Mouse (Mus musculus) kidney, adult 9 months (tissue): ENCODE measurements at regions not wholly inside any gene's neighbourhood (a gene's known extent, or its start where the extent isn't known, plus 50 kb on each side); places are given as distances from the start of the nearest gene placed in this dataset.

ENCODE experiments used
- DNase-seq: peaks from one replicate; pipeline ENCODE4 v3.0.0; 2022

- DNase-seq, result no peak
Observed at GRCm38 (mm10) chr6:100040459-100040984, 246.8 kb downstream of the Rybp start.

DNA sequence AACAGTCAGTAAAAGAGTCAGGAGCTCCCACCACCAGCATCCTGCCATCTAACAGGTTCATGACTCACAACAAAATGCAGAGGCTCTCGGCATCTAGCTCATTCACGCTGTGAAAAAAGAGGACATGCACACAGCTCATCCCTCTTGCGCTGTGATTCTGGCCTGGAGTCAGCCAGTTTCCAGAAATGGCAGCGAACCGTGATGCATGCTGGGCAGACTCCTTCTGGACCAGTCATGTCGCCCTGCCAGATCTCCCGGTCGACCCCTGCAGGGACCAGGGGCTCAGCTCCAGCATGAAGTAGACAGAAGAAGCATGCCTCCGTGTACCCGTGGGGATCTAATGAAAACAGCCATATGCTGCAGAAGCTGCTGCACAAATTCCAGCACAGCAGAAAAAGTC is 254.6 kb downstream of the Rybp start:
- DNase-seq, result no peak

DNA sequence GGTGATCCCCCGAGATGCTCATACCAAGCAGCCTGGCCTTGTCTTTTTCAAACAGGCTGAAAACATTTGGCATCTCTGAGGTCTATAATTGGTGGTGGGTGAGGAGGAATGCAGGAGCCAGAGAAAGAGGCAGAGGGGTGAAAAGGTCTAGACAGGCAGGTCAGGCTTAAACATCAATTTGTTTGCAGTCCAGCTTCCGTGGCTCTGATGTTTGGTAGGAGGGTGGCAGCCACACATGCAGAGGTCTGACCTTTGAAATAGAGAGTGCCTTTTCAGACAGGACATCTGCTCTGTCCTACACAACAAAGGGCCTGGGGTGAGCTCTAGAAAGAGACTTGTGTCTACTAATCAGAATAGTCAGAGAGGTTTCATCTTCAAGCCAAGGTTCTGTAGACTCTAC is 256.8 kb downstream of the Rybp start:
- DNase-seq, result no peak

- DNase-seq, result no peak
Observed at GRCm38 (mm10) chr6:100030010-100030409, 257.3 kb downstream of the Rybp start.

DNA sequence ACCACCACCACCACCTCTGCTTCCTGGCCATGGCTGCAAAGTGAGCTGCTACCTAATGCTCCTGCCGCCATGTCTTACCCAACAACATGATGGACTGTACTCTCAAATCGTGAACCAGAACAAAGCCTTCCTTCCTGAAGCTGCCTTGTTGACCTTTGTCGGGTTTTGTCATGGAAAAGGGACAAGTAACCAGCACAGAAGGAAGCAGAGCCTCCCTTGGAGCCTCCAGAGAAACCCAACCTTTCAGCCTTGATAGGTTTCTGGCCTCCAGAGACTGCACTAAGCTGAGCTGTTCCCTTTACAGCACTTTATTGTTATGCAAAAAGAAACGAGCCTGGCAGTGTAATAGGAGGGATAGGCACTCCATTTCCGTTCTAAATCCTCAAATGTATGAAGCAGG is 259.8 kb downstream of the Rybp start:
- DNase-seq, result no peak

- DNase-seq, result no peak
Observed at GRCm38 (mm10) chr6:100025531-100025951, 261.7 kb downstream of the Rybp start.

- no peak for DNase-seq
Observed at GRCm38 (mm10) chr6:100023434-100024095, 263.7 kb downstream of the Rybp start.

GRCm38 (mm10) chr6:100019016-100019415 is 268.3 kb downstream of the Rybp start:
- DNase-seq, result no peak

DNA sequence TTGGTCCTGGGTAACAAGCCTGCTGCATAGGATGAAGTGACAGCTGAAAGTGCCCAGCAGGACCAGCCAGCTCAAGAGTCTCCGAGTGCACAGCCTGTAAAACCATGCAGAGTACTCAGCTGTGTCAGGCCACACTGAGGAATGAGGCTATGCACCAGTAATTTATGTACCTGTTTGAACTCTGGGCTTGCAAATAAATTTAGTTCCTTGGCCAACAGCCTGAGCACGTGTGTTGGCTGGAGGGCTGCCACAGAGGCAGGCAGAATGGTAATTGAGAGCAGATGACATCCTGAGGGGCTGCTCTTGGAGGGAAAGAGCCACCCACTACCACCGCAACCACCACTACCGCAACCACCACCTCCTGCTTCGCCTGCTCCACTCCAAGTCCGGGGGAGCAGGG is 273.3 kb downstream of the Rybp start:
- peak; percentile 92 for DNase-seq

- DNase-seq, result peak; percentile 71
Observed at GRCm38 (mm10) chr6:100011520-100012062, 275.7 kb downstream of the Rybp start.

DNA sequence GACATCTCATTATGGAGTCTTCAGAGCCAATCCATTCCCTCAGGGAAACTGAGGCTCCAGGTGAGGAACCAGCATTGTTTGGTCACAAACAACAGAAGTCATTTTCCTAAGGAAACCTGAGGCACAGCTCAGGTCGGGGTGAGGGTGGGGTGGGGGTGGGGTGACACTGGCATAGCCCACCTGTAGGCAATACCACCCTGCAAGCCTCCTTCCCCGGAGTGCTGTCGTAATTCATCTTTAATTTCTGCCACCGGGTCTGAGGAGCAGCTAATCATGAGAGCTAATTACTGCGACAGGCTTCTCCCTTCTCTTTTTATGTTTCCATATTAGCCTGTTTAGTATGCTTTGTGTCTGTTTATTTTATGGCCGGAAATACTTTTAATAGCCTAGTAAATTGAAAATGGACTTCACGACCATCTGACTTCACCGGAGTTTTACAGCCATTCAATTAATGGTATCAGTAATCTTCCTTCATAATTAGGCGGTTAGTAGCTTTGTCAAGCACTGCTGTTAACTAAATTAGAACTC is 276.3 kb downstream of the Rybp start:
- DNase-seq, result no peak

- DNase-seq, result no peak
Observed at GRCm38 (mm10) chr6:99999711-100000365, 273.6 kb upstream of the Prok2 start.

DNA sequence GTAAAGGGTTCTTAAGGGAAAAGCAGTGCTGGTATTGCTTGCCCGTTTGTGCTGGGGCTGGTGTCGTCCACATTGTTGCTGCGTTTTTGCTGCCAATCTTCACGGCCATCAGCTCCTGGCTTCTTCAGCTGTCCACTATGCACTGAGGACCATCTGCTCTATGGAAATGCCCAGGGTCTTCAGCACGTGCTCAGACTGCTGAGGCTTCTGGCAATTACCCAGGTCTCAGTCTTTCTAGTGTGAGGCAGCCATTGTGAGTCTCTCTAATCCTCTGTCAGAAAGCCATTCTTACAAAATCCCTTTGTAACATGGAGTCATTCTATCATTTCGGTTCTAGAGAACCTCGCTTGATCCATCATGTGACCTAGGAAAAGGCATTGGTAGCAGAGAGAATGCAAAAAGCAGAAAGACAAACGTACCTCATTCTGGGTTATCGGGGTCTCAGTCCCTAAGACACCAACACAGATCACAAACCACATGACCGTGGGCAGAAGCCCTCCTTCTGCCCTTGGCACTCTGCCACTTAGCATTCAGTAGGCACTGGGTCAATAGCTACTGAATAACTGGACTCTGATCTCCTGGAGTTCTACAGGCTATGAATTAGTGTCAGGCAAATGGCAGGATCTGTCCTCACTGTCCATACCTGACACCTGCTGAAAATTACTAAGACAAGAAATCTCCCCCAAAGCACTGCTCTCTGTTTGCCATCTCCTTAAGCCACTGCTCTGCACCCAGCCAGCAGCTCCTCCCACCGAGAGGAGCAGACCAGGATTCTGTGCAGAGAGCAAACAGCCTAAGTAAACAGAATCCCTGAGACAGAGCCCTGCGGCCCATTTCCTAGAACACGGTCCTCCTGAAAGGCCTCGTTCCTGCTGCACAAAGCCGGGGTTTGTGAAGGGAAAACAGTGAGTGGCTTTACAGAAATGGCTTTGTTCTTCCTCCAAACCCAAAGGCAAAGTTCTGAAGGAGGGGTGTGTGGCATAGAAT is 270.1 kb upstream of the Prok2 start:
- no peak for DNase-seq

DNA sequence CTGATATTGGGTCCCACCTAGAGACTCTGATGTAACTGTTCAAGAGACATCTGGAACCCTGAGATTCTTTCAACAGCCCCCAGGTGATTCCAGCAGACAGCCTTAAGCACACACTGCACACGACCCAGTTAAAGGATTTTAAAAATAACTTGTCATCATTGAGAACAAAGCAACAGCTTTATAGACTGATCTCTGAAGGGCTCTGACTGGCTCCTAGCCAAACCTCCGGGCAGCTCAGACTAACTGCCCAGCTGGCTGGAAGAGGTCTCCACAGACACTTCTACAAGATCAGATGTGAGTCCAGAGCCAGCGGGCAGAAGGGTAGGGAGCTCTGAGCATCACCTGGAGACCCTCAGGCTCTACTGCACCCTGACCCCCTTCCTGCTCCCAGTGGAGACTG is 267.8 kb upstream of the Prok2 start:
- DNase-seq, result no peak

DNA sequence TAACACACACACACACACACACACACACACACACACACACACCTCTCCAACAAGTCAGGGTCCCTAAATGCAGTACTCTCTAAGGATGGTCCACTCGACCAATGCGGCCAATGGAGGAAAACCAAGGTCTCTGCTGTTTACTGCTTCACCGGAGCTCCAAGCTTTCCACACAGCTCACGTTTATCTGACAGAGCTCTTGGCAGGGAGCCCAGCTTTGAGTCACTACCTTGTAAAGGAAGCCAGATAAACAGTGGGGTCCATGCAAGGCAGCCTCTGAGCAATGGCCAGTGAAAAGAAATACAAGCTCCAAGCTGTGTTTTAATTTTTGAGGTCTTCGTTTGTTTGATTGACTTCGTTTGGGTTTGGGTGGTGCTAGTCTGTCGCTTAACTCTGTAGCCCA is 264.9 kb upstream of the Prok2 start:
- peak; percentile 67 for DNase-seq

GRCm38 (mm10) chr6:99990604-99991003 is 264.4 kb upstream of the Prok2 start:
- no peak for DNase-seq

- DNase-seq, result peak; percentile 19
Observed at GRCm38 (mm10) chr6:99986449-99986848, 260.3 kb upstream of the Prok2 start.

DNA sequence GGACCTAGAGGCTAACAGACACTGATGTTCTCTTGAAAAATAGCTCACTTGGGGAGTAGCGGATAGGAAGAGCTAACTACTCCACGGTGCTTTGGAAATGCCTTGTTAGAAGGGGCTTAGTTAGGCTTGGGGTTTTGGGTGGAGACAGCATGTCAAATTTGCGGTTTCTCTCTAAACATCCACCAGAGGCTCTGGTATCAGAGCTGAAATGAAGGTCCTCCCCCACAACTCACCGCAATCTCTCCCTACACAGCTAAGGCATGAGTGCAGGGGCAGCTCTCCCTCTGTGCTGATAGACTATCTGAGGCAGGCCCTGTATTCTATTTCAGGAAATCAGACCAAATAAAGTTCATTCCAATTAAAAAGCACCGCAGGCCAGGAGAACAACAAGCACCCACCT is 259.1 kb upstream of the Prok2 start:
- no peak for DNase-seq

- DNase-seq, result no peak
Observed at GRCm38 (mm10) chr6:99984856-99985224, 258.6 kb upstream of the Prok2 start.

DNA sequence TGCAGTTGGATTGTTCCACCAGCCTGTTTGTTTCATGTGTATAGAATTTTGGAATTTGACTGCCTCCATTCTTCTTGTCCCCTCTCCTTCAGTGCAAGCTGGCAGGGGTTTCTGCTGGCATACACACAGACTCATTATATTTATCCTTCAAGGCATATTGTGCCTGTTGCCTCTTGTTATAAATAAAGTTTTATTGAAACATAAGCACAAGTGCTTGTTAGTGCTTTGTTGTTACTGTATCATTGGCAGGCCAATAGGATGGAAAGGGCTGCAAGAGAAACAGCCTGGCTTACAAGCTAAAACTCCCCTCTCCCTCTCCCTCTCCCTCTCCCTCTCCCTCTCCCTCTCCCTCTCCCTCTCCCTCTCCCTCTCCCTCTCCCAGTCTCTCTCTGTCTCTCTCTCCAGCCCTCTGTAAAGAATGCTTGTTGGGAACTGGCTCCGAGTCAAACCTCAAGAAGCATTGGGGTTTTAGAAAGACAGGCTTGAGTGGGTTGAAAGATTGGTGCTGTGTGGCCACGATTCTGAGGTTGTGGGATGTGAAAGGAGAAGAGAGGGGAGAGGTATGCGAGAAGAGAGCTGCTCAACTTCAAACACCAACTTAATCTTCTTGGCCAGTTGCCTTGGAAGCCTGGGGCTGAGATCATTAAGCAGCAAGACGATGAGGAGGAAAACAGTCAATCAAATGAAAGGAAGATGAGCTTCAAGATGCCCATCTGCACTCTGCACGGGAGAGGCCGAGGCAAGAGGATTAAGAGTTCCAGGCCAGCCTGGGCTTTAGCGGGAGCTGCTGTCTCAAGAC is 258.1 kb upstream of the Prok2 start:
- DNase-seq, result no peak

DNA sequence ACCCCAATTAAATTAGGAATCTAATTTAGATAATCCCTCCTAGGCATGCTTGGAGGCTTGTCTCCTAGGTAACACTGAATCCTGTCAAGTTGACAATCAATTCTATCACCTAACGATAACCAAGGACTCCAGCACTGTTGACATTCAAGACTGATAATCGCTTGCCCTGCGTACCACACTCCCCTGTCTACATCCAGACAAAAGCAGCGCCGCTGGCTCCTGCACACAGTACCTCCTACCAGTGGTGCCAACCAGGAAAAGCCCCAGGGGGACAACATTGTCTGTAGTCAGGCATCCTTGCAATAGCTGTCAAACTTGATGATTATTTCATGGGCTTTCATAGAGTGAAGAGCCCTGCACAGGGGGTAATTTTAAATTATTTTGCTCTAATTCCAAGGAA is 253.4 kb upstream of the Prok2 start:
- DNase-seq, result no peak

DNA sequence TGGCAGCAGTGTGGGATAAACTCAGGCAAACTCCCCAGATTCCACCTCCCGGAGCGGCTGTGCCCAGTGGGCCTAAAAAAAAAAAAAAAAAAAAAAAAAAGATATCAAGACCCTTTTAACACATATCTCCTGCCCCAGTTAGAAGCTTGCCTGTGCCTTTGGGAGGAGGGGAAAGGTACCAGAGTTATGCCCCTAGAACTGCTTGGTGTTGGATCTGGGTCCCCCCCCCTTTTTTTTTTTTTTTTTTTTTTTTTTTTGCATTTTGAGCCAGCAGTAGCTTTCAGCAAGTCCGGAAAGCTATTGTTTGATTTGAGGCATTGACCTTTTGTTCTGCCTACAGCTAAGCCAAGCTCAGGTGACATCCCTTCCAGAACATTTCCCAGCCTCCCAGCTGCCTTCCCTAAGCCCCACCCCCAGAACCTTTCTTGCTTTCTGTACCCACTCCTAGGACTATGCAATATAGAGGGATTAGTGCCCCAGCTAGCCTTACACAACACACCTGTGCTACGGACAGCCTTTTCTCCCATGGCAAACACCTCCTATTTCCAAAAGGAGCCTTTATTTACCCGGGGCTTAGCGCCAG is 252.1 kb upstream of the Prok2 start:
- no peak for DNase-seq
